Mouse (Mus musculus): ENCODE results near the gene Nhlh1. TPM values are rescaled to one million over a fixed set of nuclear protein-coding genes. Genes with fewer than 3 reads are reported as not detected.

Nhlh1 gene
- total RNA-seq (2023; ENCODE audit: inconsistent age), result not detected in 4 replicates

GRCm38 (mm10) chr1:172057491-172057921, at the start of gene Nhlh1:
Gene Nhlh1 (minus strand): TSS chr1:172057573.

GRCm38 (mm10) chr1:172082101-172082898, 24.9 kb upstream of the Nhlh1 start, which contains the start of the genes Copa and Ncstn:
Gene Copa (plus strand): TSS chr1:172082529.
Gene Ncstn (minus strand): TSS chr1:172082795.

GRCm38 (mm10) chr1:172028394-172029275, 28.7 kb downstream of the Nhlh1 start, which contains the start of gene Vangl2:
Gene Vangl2 (minus strand): TSS chr1:172028444.

Other genes starting within 250 kb of the Nhlh1 start
- gene Cd84, start 217.9 kb downstream of the Nhlh1 start, total RNA-seq (2023; ENCODE audit: inconsistent age), result 99.0 to 103 TPM (median 100 TPM) in 4 replicates
- 12.4 to 16.0 TPM (median 13.6 TPM) in 4 replicates for gene Gm10521, start 161.9 kb downstream of the Nhlh1 start, total RNA-seq (2023; ENCODE audit: inconsistent age)
- gene Slamf6, start 140.1 kb downstream of the Nhlh1 start, total RNA-seq (2023; ENCODE audit: inconsistent age), result 153 to 165 TPM (median 162 TPM) in 4 replicates
- gene Vangl2, start 29.1 kb downstream of the Nhlh1 start, total RNA-seq (2023; ENCODE audit: inconsistent age), result 4.6 to 7.0 TPM (median 5.7 TPM) in 4 replicates
- 158 to 164 TPM (median 162 TPM) in 4 replicates for gene Copa, start 25.0 kb upstream of the Nhlh1 start, total RNA-seq (2023; ENCODE audit: inconsistent age)
- gene Ncstn, start 25.2 kb upstream of the Nhlh1 start, total RNA-seq (2023; ENCODE audit: inconsistent age), result 89.7 to 105 TPM (median 96.5 TPM) in 4 replicates
- 51.9 to 59.8 TPM (median 54.8 TPM) in 4 replicates for gene Pex19, start 69.2 kb upstream of the Nhlh1 start, total RNA-seq (2023; ENCODE audit: inconsistent age)
- gene Dcaf8, start 90.5 kb upstream of the Nhlh1 start, total RNA-seq (2023; ENCODE audit: inconsistent age), result 110 to 119 TPM (median 111 TPM) in 4 replicates
- gene Pea15a, start 149.2 kb upstream of the Nhlh1 start, total RNA-seq (2023; ENCODE audit: inconsistent age), result 23.6 to 27.0 TPM (median 26.1 TPM) in 4 replicates
- not detected in 4 replicates for gene Casq1, start 162.3 kb upstream of the Nhlh1 start, total RNA-seq (2023; ENCODE audit: inconsistent age)
- gene Atp1a4, start 200.8 kb upstream of the Nhlh1 start, total RNA-seq (2023; ENCODE audit: inconsistent age), result not detected in 4 replicates
- gene Igsf8, start 204.1 kb upstream of the Nhlh1 start, total RNA-seq (2023; ENCODE audit: inconsistent age), result 24.2 to 34.3 TPM (median 25.5 TPM) in 4 replicates
- gene Atp1a2, start 240.5 kb upstream of the Nhlh1 start, total RNA-seq (2023; ENCODE audit: inconsistent age), result 0.10 TPM in 1 of 4 replicates, not detected in the others

Measured in B cell, adult (primary cell).